Mouse (Mus musculus): Measurements from ENCODE around the gene Rnf157. TPM values are rescaled to one million over a fixed set of nuclear protein-coding genes. Genes with fewer than 3 reads are reported as not detected.

The Rnf157 gene
- polyA plus RNA-seq, 1 experiment from 2014 or later = 1.5 TPM

- Histone ChIP-seq H3K9ac (replicated peaks) (no peak overlapping the region), H3K4me3 (ENCODE audit: low read depth, low read length) (no peak overlapping the region), H3K27ac (ENCODE audit: low read depth) (no peak overlapping the region), H3K27me3 (ENCODE audit: insufficient read depth, low read length) (no peaks in the 10 kb centered on the region), H3K4me1 (ENCODE audit: insufficient read depth) (no peaks in the 10 kb centered on the region), H3K9me3 (ENCODE audit: low read length) (no peaks in the 10 kb centered on the region), H3K4me2 (ENCODE audit: low read depth, low read length) (no peak overlapping the region), H3K36me3 (replicated peaks; ENCODE audit: insufficient read depth, low read length) (peaks cover 53% of the 10 kb centered on the region)
- ATAC-seq = no peak
- DNase-seq = no peak
- 91% methylated on average over 11 of the region's 11 CpGs for WGBS (ENCODE audit: insufficient replicate concordance)
- TF ChIP-seq CTCF (IDR thresholded peaks at IDR 0.05; ENCODE audit: low read depth) (no peak), EP300 (IDR thresholded peaks at IDR 0.05; ENCODE audit: low read depth) (no peak)
These were observed 114.6 kb downstream of the Rnf157 start for GRCm38 (mm10) chr11:116298221-116298620.

- no peak overlapping the region for H3K4me2 ChIP-seq (ENCODE audit: low read depth, low read length)
- H3K4me1 ChIP-seq (ENCODE audit: insufficient read depth) = no peaks in the 10 kb centered on the region
- TF ChIP-seq EP300 (IDR thresholded peaks at IDR 0.05; ENCODE audit: low read depth) (no peak), CTCF (IDR thresholded peaks at IDR 0.05; ENCODE audit: low read depth) (no peak)
- DNase-seq (no peak), ATAC-seq (no peak)
- no peaks in the 10 kb centered on the region for H3K27me3 ChIP-seq (ENCODE audit: insufficient read depth, low read length)
- H3K36me3 ChIP-seq (replicated peaks; ENCODE audit: insufficient read depth, low read length) = peaks cover 46% of the 10 kb centered on the region
- H3K9ac ChIP-seq (replicated peaks) = no peak overlapping the region
- H3K27ac ChIP-seq (ENCODE audit: low read depth) = no peak overlapping the region
- H3K9me3 ChIP-seq (ENCODE audit: low read length) = no peaks in the 10 kb centered on the region
- H3K4me3 ChIP-seq (ENCODE audit: low read depth, low read length) = no peak overlapping the region
- 69% methylated on average over 3 of the region's 3 CpGs for WGBS (ENCODE audit: insufficient replicate concordance)
These were observed 115.8 kb downstream of the Rnf157 start for GRCm38 (mm10) chr11:116297017-116297416.

GRCm38 (mm10) chr11:116296191-116296734, 116.6 kb downstream of the Rnf157 start:
- TF ChIP-seq CTCF (IDR thresholded peaks at IDR 0.05; ENCODE audit: low read depth) = no peak
- no peak for TF ChIP-seq EP300 (IDR thresholded peaks at IDR 0.05; ENCODE audit: low read depth)
- WGBS (ENCODE audit: insufficient replicate concordance) = 84% methylated on average over 8 of the region's 8 CpGs
- H3K4me1 ChIP-seq (ENCODE audit: insufficient read depth) = no peaks in the 10 kb centered on the region
- DNase-seq (no peak), ATAC-seq (no peak)
- no peaks in the 10 kb centered on the region for H3K9me3 ChIP-seq (ENCODE audit: low read length)
- H3K9ac ChIP-seq (replicated peaks) = no peak overlapping the region
- H3K4me2 ChIP-seq (ENCODE audit: low read depth, low read length) = no peak overlapping the region
- peaks cover 46% of the 10 kb centered on the region for H3K36me3 ChIP-seq (replicated peaks; ENCODE audit: insufficient read depth, low read length)
- no peaks in the 10 kb centered on the region for H3K27me3 ChIP-seq (ENCODE audit: insufficient read depth, low read length)
- no peak overlapping the region for H3K27ac ChIP-seq (ENCODE audit: low read depth)
- no peak overlapping the region for H3K4me3 ChIP-seq (ENCODE audit: low read depth, low read length)

- WGBS (ENCODE audit: insufficient replicate concordance) = 41% methylated on average over 5 of the region's 5 CpGs
These were observed 118.5 kb downstream of the Rnf157 start for GRCm38 (mm10) chr11:116294319-116294718.

GRCm38 (mm10) chr11:116293538-116294137, 119.2 kb downstream of the Rnf157 start:
- Histone ChIP-seq H3K27ac (ENCODE audit: low read depth) (no peak overlapping the region), H3K4me3 (ENCODE audit: low read depth, low read length) (no peak overlapping the region), H3K9me3 (ENCODE audit: low read length) (no peaks in the 10 kb centered on the region), H3K4me2 (ENCODE audit: low read depth, low read length) (no peak overlapping the region), H3K4me1 (ENCODE audit: insufficient read depth) (peaks cover 6% of the 10 kb centered on the region; the same call in 1 of the 2 replicates), H3K36me3 (replicated peaks; ENCODE audit: insufficient read depth, low read length) (peaks cover 36% of the 10 kb centered on the region), H3K9ac (replicated peaks) (no peak overlapping the region), H3K27me3 (ENCODE audit: insufficient read depth, low read length) (no peaks in the 10 kb centered on the region)
- ATAC-seq (no peak), DNase-seq (no peak)
- 82% methylated on average over 12 of the region's 12 CpGs for WGBS (ENCODE audit: insufficient replicate concordance)
- no peak for TF ChIP-seq EP300 (IDR thresholded peaks at IDR 0.05; ENCODE audit: low read depth)
- no peak for TF ChIP-seq CTCF (IDR thresholded peaks at IDR 0.05; ENCODE audit: low read depth)

More at GRCm38 (mm10) chr11:116294319-116294718, 118.5 kb downstream of the Rnf157 start:
- Histone ChIP-seq H3K36me3 (replicated peaks; ENCODE audit: insufficient read depth, low read length) (peaks cover 39% of the 10 kb centered on the region), H3K4me3 (ENCODE audit: low read depth, low read length) (no peak overlapping the region), H3K9me3 (ENCODE audit: low read length) (no peaks in the 10 kb centered on the region), H3K4me1 (ENCODE audit: insufficient read depth) (peaks cover 6% of the 10 kb centered on the region; the same call in 1 of the 2 replicates), H3K27me3 (ENCODE audit: insufficient read depth, low read length) (no peaks in the 10 kb centered on the region), H3K27ac (ENCODE audit: low read depth) (no peak overlapping the region), H3K4me2 (ENCODE audit: low read depth, low read length) (no peak overlapping the region), H3K9ac (replicated peaks) (no peak overlapping the region)
- DNase-seq = peak; percentile 70
- peak; percentile 49; the same call in 1 of the 2 replicates for ATAC-seq
- TF ChIP-seq CTCF (IDR thresholded peaks at IDR 0.05; ENCODE audit: low read depth) (peak; percentile 86), EP300 (IDR thresholded peaks at IDR 0.05; ENCODE audit: low read depth) (no peak)

- ATAC-seq (no peak), DNase-seq (no peak)
- 85% methylated on average over 13 of the region's 13 CpGs for WGBS (ENCODE audit: insufficient replicate concordance)
- TF ChIP-seq CTCF (IDR thresholded peaks at IDR 0.05; ENCODE audit: low read depth) (no peak), EP300 (IDR thresholded peaks at IDR 0.05; ENCODE audit: low read depth) (no peak)
- Histone ChIP-seq H3K4me3 (ENCODE audit: low read depth, low read length) (no peak overlapping the region), H3K4me2 (ENCODE audit: low read depth, low read length) (no peak overlapping the region), H3K4me1 (ENCODE audit: insufficient read depth) (peaks cover 6% of the 10 kb centered on the region; the same call in 1 of the 2 replicates), H3K36me3 (replicated peaks; ENCODE audit: insufficient read depth, low read length) (peaks cover 33% of the 10 kb centered on the region), H3K27me3 (ENCODE audit: insufficient read depth, low read length) (no peaks in the 10 kb centered on the region), H3K27ac (ENCODE audit: low read depth) (no peak overlapping the region), H3K9me3 (ENCODE audit: low read length) (no peaks in the 10 kb centered on the region), H3K9ac (replicated peaks) (no peak overlapping the region)
These were observed 120.4 kb downstream of the Rnf157 start for GRCm38 (mm10) chr11:116292401-116292800.

Measured in liver, postnatal 0 days (tissue).